ENCODE assay signal across 30 mouse cellular contexts in the genomic region with DNA sequence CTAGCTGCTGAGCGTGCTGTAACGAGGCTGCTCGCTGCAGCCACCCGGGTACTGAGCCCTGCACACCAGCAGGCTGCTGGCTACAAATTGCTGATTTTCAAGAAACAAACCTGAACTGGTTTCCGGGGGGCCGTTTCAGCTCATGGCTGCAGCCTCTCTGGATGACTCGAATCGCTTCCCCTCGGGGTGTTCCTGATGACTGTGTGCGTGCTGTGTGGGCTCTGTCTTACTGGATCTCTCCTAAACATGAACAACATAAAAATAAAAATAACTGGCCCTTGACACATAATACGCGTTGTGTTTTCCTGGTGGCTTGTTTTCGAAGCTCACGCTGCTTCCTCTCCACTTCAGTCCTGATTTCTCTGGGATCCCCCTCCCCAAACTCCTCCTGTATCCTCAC. TPM values are rescaled to one million over a fixed set of nuclear protein-coding genes. Genes with fewer than 3 reads are reported as not detected.
DNase-seq lines count a peak whose midpoint lies in the region; ATAC-seq and TF ChIP-seq lines count a peak whose summit lies in the region.
"Had no signal": no experiment of that assay in that cellular context is flagged by ENCODE, and none has a peak within 500 bp of the region (broad histone marks: within the 10 kb centered on the region; RNA-seq: fewer than 3 reads in every experiment).

No protein-coding gene starts in this region.

- H3K4me1 ChIP-seq in lung, embryonic 14.5 days (ENCODE audit: insufficient read depth): peaks cover 3% of the 10 kb centered on the region; the same call in 1 of the 2 replicates
- peaks cover 11% of the 10 kb centered on the region for H3K4me1 ChIP-seq in neural tube, embryonic 15.5 days
- H3K4me1 ChIP-seq in limb, embryonic 10.5 days: peaks cover 47% of the 10 kb centered on the region
- peaks cover 3% of the 10 kb centered on the region; the same call in 1 of the 2 replicates for H3K4me1 ChIP-seq in stomach, postnatal 0 days (replicated peaks; ENCODE audit: control insufficient read depth, insufficient read depth)

- peak overlapping the region; percentile 20; the same call in 1 of the 2 replicates for H3K27ac ChIP-seq in lung, embryonic 14.5 days (ENCODE audit: low read depth)
- no peak overlapping the region for H3K27ac ChIP-seq in neural tube, embryonic 15.5 days (replicated peaks)
- no peak overlapping the region for H3K27ac ChIP-seq in limb, embryonic 10.5 days
- peak overlapping the region; percentile 99 for H3K27ac ChIP-seq in stomach, postnatal 0 days (replicated peaks)
- H3K27ac ChIP-seq: embryonic facial prominence, embryonic 15.5 days; hindbrain, embryonic 15.5 days; kidney, embryonic 15.5 days; limb, embryonic 15.5 days; liver, embryonic 14.5 days; midbrain, embryonic 12.5 days; neural tube, embryonic 12.5 days had no signal

- peak overlapping the region; percentile 84 for H3K4me2 ChIP-seq in lung, embryonic 14.5 days
- H3K4me2 ChIP-seq in neural tube, embryonic 15.5 days: no peak overlapping the region
- peak overlapping the region; percentile 71 for H3K4me2 ChIP-seq in stomach, postnatal 0 days (replicated peaks; ENCODE audit: low read depth)
- H3K4me2 ChIP-seq: embryonic facial prominence, embryonic 15.5 days; heart, embryonic 12.5 days; hindbrain, embryonic 15.5 days; kidney, embryonic 15.5 days; limb, embryonic 15.5 days; midbrain, embryonic 12.5 days; neural tube, embryonic 12.5 days had no signal

- peak overlapping the region; percentile 27 for H3K4me3 ChIP-seq in lung, embryonic 14.5 days (ENCODE audit: low read depth, low read length)
- H3K4me3 ChIP-seq in neural tube, embryonic 15.5 days (replicated peaks): no peak overlapping the region
- H3K4me3 ChIP-seq in limb, embryonic 10.5 days: no peak overlapping the region
- peak overlapping the region; percentile 69 for H3K4me3 ChIP-seq in stomach, postnatal 0 days (ENCODE audit: low read depth, low read length)
- H3K4me3 ChIP-seq: embryonic facial prominence, embryonic 15.5 days; heart, embryonic 12.5 days; hindbrain, embryonic 15.5 days; kidney, embryonic 15.5 days; limb, embryonic 15.5 days; midbrain, embryonic 12.5 days; neural tube, embryonic 12.5 days had no signal

- 25% methylated on average over 14 of the region's 14 CpGs for WGBS in lung, embryonic 14.5 days
- WGBS in neural tube, embryonic 15.5 days: 3% methylated on average over 14 of the region's 14 CpGs
- WGBS in limb, embryonic 10.5 days: 7% methylated on average over 14 of the region's 14 CpGs
- 12% methylated on average over 14 of the region's 14 CpGs for WGBS in stomach, postnatal 0 days

- no peaks in the 10 kb centered on the region for H3K9me3 ChIP-seq in lung, embryonic 14.5 days (ENCODE audit: low read depth, low read length)
- H3K9me3 ChIP-seq in neural tube, embryonic 15.5 days (replicated peaks): 0 out of 2 replicates have a peak, but pooled peaks cover 4% of the 10 kb centered on the region
- no peaks in the 10 kb centered on the region for H3K9me3 ChIP-seq in limb, embryonic 10.5 days (replicated peaks)
- no peaks in the 10 kb centered on the region for H3K9me3 ChIP-seq in stomach, postnatal 0 days (ENCODE audit: control insufficient read depth, low read length)
- H3K9me3 ChIP-seq: embryonic facial prominence, embryonic 15.5 days; heart, embryonic 12.5 days; hindbrain, embryonic 15.5 days; kidney, embryonic 15.5 days; limb, embryonic 15.5 days; midbrain, embryonic 12.5 days; neural tube, embryonic 12.5 days had no signal

- no peak for ATAC-seq in lung, embryonic 14.5 days (ENCODE audit: insufficient read depth)
- no peak for ATAC-seq in neural tube, embryonic 15.5 days (ENCODE audit: low FRiP score)
- no peak for ATAC-seq in stomach, postnatal 0 days (ENCODE audit: low FRiP score, low TSS enrichment)
- ATAC-seq: forebrain, embryonic 16.5 days; Patski had no signal

- H3K27me3 ChIP-seq in lung, embryonic 14.5 days (ENCODE audit: insufficient read depth, low read length): peaks cover 80% of the 10 kb centered on the region
- H3K27me3 ChIP-seq in neural tube, embryonic 15.5 days (replicated peaks): peaks cover 95% of the 10 kb centered on the region
- peaks cover 100% of the 10 kb centered on the region for H3K27me3 ChIP-seq in limb, embryonic 10.5 days (ENCODE audit: low read depth, poor library complexity, severe bottlenecking)
- H3K27me3 ChIP-seq in stomach, postnatal 0 days (ENCODE audit: control insufficient read depth, insufficient read depth, low read length): peaks cover 7% of the 10 kb centered on the region

- no peak for TF ChIP-seq EP300 in stomach, postnatal 0 days (optimal IDR thresholded peaks at IDR 0.05)

- intact Hi-C loops in heart, postnatal 10 days (cut with DNase I): no loop called here

- no peak for DNase-seq in lung, embryonic 14.5 days
- DNase-seq in lung, postnatal 10 days: no peak
- peak; percentile 45 for DNase-seq in neural tube, embryonic 10.5 days (ENCODE audit: extremely low spot score, low spot score)
- DNase-seq in limb, embryonic 10.5 days (ENCODE audit: low spot score): peak; percentile 42
- no peak for DNase-seq in stomach, postnatal 0 days (ENCODE audit: low spot score)
- DNase-seq in urinary bladder, adult 18-20 months (ENCODE audit: low spot score in 2 of 2): no peak
- no peak for DNase-seq in heart, postnatal 10 days
- DNase-seq: adrenal gland, postnatal 36 days; B cell, adult 2 months; cerebellum, postnatal 10 days; gastrocnemius, postnatal 14 days; heart, adult 11 months; heart, postnatal 14 days; kidney, adult 11 months; kidney, postnatal 36 days; layer of hippocampus, postnatal 36 days; retina, postnatal 1 day had no signal

- peak overlapping the region; percentile 87; the same call in 1 of the 2 replicates for H3K9ac ChIP-seq in lung, embryonic 14.5 days
- no peak overlapping the region for H3K9ac ChIP-seq in neural tube, embryonic 15.5 days (replicated peaks)
- peak overlapping the region; percentile 23 for H3K9ac ChIP-seq in stomach, postnatal 0 days (ENCODE audit: low read length)
- H3K9ac ChIP-seq: embryonic facial prominence, embryonic 15.5 days; heart, embryonic 12.5 days; hindbrain, embryonic 15.5 days; kidney, embryonic 15.5 days; limb, embryonic 15.5 days; liver, embryonic 14.5 days; midbrain, embryonic 12.5 days; neural tube, embryonic 12.5 days had no signal

- TF ChIP-seq CTCF in lung, embryonic 14.5 days (IDR thresholded peaks at IDR 0.05; ENCODE audit: low read depth): no peak
- no peak for TF ChIP-seq CTCF in stomach, postnatal 0 days (IDR thresholded peaks at IDR 0.05; ENCODE audit: low read depth)

- H3K36me3 ChIP-seq in lung, embryonic 14.5 days (ENCODE audit: insufficient read depth): peaks cover 18% of the 10 kb centered on the region
- H3K36me3 ChIP-seq in neural tube, embryonic 15.5 days: no peaks in the 10 kb centered on the region
- no peaks in the 10 kb centered on the region for H3K36me3 ChIP-seq in limb, embryonic 10.5 days
- H3K36me3 ChIP-seq in stomach, postnatal 0 days (ENCODE audit: control insufficient read depth, insufficient read depth, low read length): no peaks in the 10 kb centered on the region
- H3K36me3 ChIP-seq: embryonic facial prominence, embryonic 15.5 days; G1E; heart, embryonic 12.5 days; hindbrain, embryonic 15.5 days; kidney, embryonic 15.5 days; limb, embryonic 15.5 days; midbrain, embryonic 12.5 days; neural tube, embryonic 12.5 days had no signal

RNA-seq across cellular contexts. Expression of a gene that starts 5.5 kb away (rescaled TPM):
- 167 and 180 TPM in 2 replicates for polyA plus RNA-seq in lung, embryonic 14.5 days (2014; fragmentation: Nextera tagmentation; extraction: Ambion mirVana)
- 1.6 and 15.7 TPM in 2 replicates for polyA plus RNA-seq in neural tube, embryonic 15.5 days (2015; fragmentation: Nextera tagmentation; extraction: Ambion mirVana)
- polyA plus RNA-seq in limb, embryonic 10.5 days (2016; fragmentation: Nextera tagmentation; extraction: Ambion mirVana): 0.48 and 4.4 TPM in 2 replicates
- polyA plus RNA-seq in stomach, postnatal 0 days (2015; fragmentation: Nextera tagmentation; extraction: Ambion mirVana): 59.3 and 64.0 TPM in 2 replicates
- under 1 TPM; 0.37 to 0.38 TPM for total RNA-seq in heart, postnatal 10 days (2021)
- total RNA-seq: CH12.LX had no signal
- polyA plus RNA-seq: G1E had no signal

RNA-seq across cellular contexts. Expression of a gene that starts 29.5 kb away (rescaled TPM):
- 57.6 and 63.1 TPM in 2 replicates for polyA plus RNA-seq in lung, embryonic 14.5 days (2014; fragmentation: Nextera tagmentation; extraction: Ambion mirVana)
- 50.6 and 52.5 TPM in 2 replicates for polyA plus RNA-seq in neural tube, embryonic 15.5 days (2015; fragmentation: Nextera tagmentation; extraction: Ambion mirVana)
- 58.5 and 67.6 TPM in 2 replicates for polyA plus RNA-seq in limb, embryonic 10.5 days (2016; fragmentation: Nextera tagmentation; extraction: Ambion mirVana)
- polyA plus RNA-seq in stomach, postnatal 0 days (2015; fragmentation: Nextera tagmentation; extraction: Ambion mirVana): 33.0 and 38.1 TPM in 2 replicates
- total RNA-seq in heart, postnatal 10 days (2021): 10 to 100 TPM; 13.2 to 15.5 TPM

RNA-seq across cellular contexts. Expression of a gene that starts 37.2 kb away (rescaled TPM):
- polyA plus RNA-seq in lung, embryonic 14.5 days (2014; fragmentation: Nextera tagmentation; extraction: Ambion mirVana): 1.1 and 1.9 TPM in 2 replicates
- polyA plus RNA-seq in neural tube, embryonic 15.5 days (2015; fragmentation: Nextera tagmentation; extraction: Ambion mirVana): 3.4 TPM in 2 replicates
- 2.3 and 3.3 TPM in 2 replicates for polyA plus RNA-seq in limb, embryonic 10.5 days (2016; fragmentation: Nextera tagmentation; extraction: Ambion mirVana)
- 0.40 and 0.41 TPM in 2 replicates for polyA plus RNA-seq in stomach, postnatal 0 days (2015; fragmentation: Nextera tagmentation; extraction: Ambion mirVana)
- total RNA-seq in heart, postnatal 10 days (2021): 1 to 10 TPM; 4.0 TPM
- total RNA-seq: CH12.LX, G1E had no signal

RNA-seq across cellular contexts. Expression of a gene that starts 49.0 kb away (rescaled TPM):
- polyA plus RNA-seq in lung, embryonic 14.5 days (2014; fragmentation: Nextera tagmentation; extraction: Ambion mirVana): 6.8 and 7.9 TPM in 2 replicates
- polyA plus RNA-seq in neural tube, embryonic 15.5 days (2015; fragmentation: Nextera tagmentation; extraction: Ambion mirVana): 0.15 and 0.51 TPM in 2 replicates
- 0.13 and 0.15 TPM in 2 replicates for polyA plus RNA-seq in limb, embryonic 10.5 days (2016; fragmentation: Nextera tagmentation; extraction: Ambion mirVana)
- polyA plus RNA-seq in stomach, postnatal 0 days (2015; fragmentation: Nextera tagmentation; extraction: Ambion mirVana): 2.8 and 2.9 TPM in 2 replicates
- under 1 TPM; 0.27 to 0.43 TPM for total RNA-seq in heart, postnatal 10 days (2021)
- total RNA-seq: G1E; layer of hippocampus, postnatal 36 days had no signal
- polyA plus RNA-seq: G1E had no signal

Comparison
In these comparisons a context has a peak if more than half of its experiments do, and no peak if none do; other contexts are left out.
1. DNase-seq: peak in neural tube, embryonic 10.5 days (single experiment) and limb, embryonic 10.5 days (single experiment); none in lung, embryonic 14.5 days (single experiment), lung, postnatal 10 days (single experiment), stomach, postnatal 0 days (single experiment), urinary bladder, adult 18-20 months (0 of 2) and heart, postnatal 10 days (0 of 2).
2. H3K27ac ChIP-seq: peak in lung, embryonic 14.5 days (single experiment) and stomach, postnatal 0 days (single experiment); none in neural tube, embryonic 15.5 days (single experiment) and limb, embryonic 10.5 days (single experiment).
3. H3K4me3 ChIP-seq: peak in lung, embryonic 14.5 days (single experiment) and stomach, postnatal 0 days (single experiment); none in neural tube, embryonic 15.5 days (single experiment) and limb, embryonic 10.5 days (single experiment).